In the genomic region with DNA sequence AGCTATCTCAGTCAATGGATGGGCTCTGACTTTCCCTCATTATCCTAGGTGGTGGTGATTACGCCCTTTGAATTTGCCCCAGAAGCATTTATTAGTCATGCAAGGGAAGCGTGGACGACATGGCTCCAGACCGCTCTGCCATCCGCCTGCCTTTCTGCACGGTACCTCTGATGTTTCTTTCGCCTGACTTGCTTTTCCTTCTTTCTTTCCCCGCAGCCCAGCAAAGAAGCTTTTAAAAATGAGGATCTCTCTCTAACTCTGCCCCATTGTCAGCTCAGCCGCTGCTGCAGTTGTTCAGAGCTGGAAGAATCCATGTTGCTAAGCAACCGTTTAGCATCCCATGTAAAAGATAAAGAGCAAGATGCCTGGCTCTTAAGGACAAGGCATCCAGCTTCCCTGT, we compare ENCODE assay signal across 11 mouse cellular contexts.
DNase-seq lines count a peak whose midpoint lies in the region; ATAC-seq lines count a peak whose summit lies in the region.
"Had no signal": no experiment of that assay in that cellular context is flagged by ENCODE, and none has a peak within 500 bp of the region (broad histone marks: within the 10 kb centered on the region; RNA-seq: fewer than 3 reads in every experiment).

No protein-coding gene starts in this region.

- peak overlapping the region; percentile 49 for H3K4me2 ChIP-seq in hindbrain, embryonic 14.5 days (replicated peaks)
- H3K4me2 ChIP-seq: liver, embryonic 13.5 days had no signal

- DNase-seq in R1 (ENCODE audit: low read depth, low spot score): peak; percentile 79
- peak; percentile 55 for DNase-seq in embryo, embryonic 9.5 days (ENCODE audit: extremely low spot score)
- peak; percentile 73 for DNase-seq in hindbrain, embryonic 14.5 days (ENCODE audit: low spot score)
- peak; percentile 25 for DNase-seq in neural tube, embryonic 10.5 days (ENCODE audit: extremely low spot score, low spot score)
- no peak for DNase-seq in adrenal gland, adult 2 months
- no peak for DNase-seq in spleen, postnatal 10 days (ENCODE audit: low spot score in 2 of 2)
- DNase-seq in urinary bladder, postnatal 25 days (ENCODE audit: low spot score): no peak
- DNase-seq in liver: no peak
- DNase-seq: adrenal gland, adult 8-10 months; liver, embryonic 13.5 days had no signal

- no peaks in the 10 kb centered on the region for H3K9me3 ChIP-seq in hindbrain, embryonic 14.5 days (ENCODE audit: control insufficient read depth, low read length)
- H3K9me3 ChIP-seq: liver, embryonic 13.5 days had no signal

- peak overlapping the region; percentile 19 for H3K4me3 ChIP-seq in hindbrain, embryonic 14.5 days (replicated peaks; ENCODE audit: low read length)
- H3K4me3 ChIP-seq: liver, embryonic 13.5 days; myocyte had no signal

- H3K27me3 ChIP-seq in hindbrain, embryonic 14.5 days (ENCODE audit: control insufficient read depth, insufficient read depth, low read length): no peaks in the 10 kb centered on the region
- H3K27me3 ChIP-seq: liver, embryonic 13.5 days had no signal

- H3K9ac ChIP-seq in hindbrain, embryonic 14.5 days: peak overlapping the region; percentile 42
- H3K9ac ChIP-seq: liver, embryonic 13.5 days had no signal

- peak overlapping the region; percentile 89 for H3K27ac ChIP-seq in hindbrain, embryonic 14.5 days
- H3K27ac ChIP-seq: liver, embryonic 13.5 days had no signal

- ATAC-seq in hindbrain, embryonic 14.5 days (ENCODE audit: low FRiP score): peak; percentile 88

- 8% methylated on average over 10 of the region's 10 CpGs for WGBS in hindbrain, embryonic 14.5 days

- peaks cover 20% of the 10 kb centered on the region for H3K4me1 ChIP-seq in hindbrain, embryonic 14.5 days (replicated peaks; ENCODE audit: control insufficient read depth, insufficient read depth, low read length)
- H3K4me1 ChIP-seq: liver, embryonic 13.5 days had no signal

- H3K36me3 ChIP-seq in hindbrain, embryonic 14.5 days (replicated peaks; ENCODE audit: control insufficient read depth, insufficient read depth): no peaks in the 10 kb centered on the region
- H3K36me3 ChIP-seq: liver, embryonic 13.5 days had no signal

Comparison
In these comparisons a context has a peak if more than half of its experiments do, and no peak if none do; other contexts are left out.
1. DNase-seq: peak in R1 (single experiment), embryo, embryonic 9.5 days (single experiment), hindbrain, embryonic 14.5 days (single experiment) and neural tube, embryonic 10.5 days (single experiment); none in adrenal gland, adult 2 months (single experiment), spleen, postnatal 10 days (0 of 2), urinary bladder, postnatal 25 days (single experiment) and liver (single experiment).